Mouse (Mus musculus) liver, embryonic 18 days (tissue): ENCODE results near the gene Vmn2r55. TPM values are rescaled to one million over a fixed set of nuclear protein-coding genes. Genes with fewer than 3 reads are reported as not detected.

Experiments
- polyA plus RNA-seq: library from polyadenylated mRNA; depleted of rRNA; stranded (reverse); fragments of >200 nt; gene quantifications from 2 replicates; pipeline ENCODE4 v1.2.3, GENCODE M21; 2012; rRNA removed

Vmn2r55 gene
- polyA plus RNA-seq, result not detected in 2 replicates

DNA sequence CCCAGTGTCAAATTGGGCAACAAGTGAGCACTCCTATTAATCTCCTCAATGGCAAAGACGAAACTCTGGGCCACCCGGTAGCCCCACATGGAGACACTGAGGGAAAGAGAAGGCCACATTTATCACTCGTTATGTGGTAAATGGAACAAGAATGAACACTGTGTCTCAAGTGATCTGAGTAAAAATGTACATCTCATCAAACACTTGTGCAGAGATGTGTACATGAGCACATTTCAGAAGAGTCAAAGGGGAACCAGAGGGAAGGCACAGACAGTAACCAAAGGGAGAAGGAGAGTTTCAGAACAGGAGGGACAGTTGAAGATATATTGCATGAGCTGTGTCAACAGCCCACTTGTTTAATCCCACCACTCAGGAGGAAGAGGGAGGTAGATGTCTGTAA, at the start of gene Vmn2r55:
Gene Vmn2r55, minus strand, starts transcription at position 101 of the 400 bp plus-strand sequence.

DNA sequence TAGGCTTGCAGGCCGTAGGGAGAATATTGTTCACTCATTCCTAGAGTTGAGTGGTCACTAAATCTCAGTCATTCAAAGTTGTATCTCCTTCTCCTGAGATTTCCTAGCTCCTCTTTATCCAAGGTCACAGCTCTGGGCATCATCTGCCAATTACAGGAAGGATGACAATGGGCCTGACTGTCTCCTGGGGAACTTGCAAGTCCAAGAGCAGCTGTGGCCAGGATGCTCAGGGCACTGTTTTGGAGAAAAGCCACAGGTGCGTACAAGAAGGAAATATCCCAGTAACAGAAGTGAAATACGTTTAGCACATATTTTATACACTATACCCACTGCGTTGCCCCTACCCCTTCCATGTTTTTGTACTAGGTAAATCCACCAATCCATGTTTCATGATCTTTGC, 44.6 kb downstream of the Vmn2r55 start, which contains the start of gene Vmn2r54:
Gene Vmn2r54, minus strand, starts transcription at position 101 of the 400 bp plus-strand sequence.

DNA sequence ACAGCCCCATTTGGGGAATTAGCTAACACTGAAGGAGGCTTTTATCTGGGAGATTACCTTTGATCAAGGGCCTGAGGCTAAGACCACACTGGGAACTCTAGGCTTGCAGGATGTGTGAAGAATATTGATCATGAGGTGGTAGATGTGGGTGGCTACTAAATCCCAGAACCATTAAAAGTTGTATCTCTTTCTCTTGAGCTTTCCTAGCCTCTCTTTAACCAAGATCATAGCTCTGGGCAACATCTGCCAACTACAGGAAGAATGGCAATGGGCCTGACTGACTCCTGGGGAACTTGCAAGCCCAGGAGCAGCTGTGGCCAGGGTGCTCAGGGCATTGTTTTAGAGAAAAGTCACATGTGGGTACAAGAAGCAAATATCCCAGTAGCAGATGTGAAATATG, 76.1 kb downstream of the Vmn2r55 start, which contains the start of gene Vmn2r53:
Gene Vmn2r53, minus strand, starts transcription at position 101 of the 400 bp plus-strand sequence.

Other genes starting within 250 kb of the Vmn2r55 start
- gene Zfp606, start 206.7 kb downstream of the Vmn2r55 start, polyA plus RNA-seq, result 1.7 and 1.9 TPM in 2 replicates
- not detected in 2 replicates for gene 2900092C05Rik, start 172.5 kb downstream of the Vmn2r55 start, polyA plus RNA-seq
- gene Vmn2r53, start 76.2 kb downstream of the Vmn2r55 start, polyA plus RNA-seq, result not detected in 2 replicates
- gene Vmn2r54, start 44.7 kb downstream of the Vmn2r55 start, polyA plus RNA-seq, result not detected in 2 replicates
- gene Vmn2r56, start 50.0 kb upstream of the Vmn2r55 start, polyA plus RNA-seq, result not detected in 2 replicates
- gene Zscan18, start 118.6 kb upstream of the Vmn2r55 start, polyA plus RNA-seq, result 0.25 and 0.29 TPM in 2 replicates
- 2.2 and 2.4 TPM in 2 replicates for gene Zfp329, start 133.9 kb upstream of the Vmn2r55 start, polyA plus RNA-seq
- 5.1 and 5.6 TPM in 2 replicates for gene Zfp110, start 149.8 kb upstream of the Vmn2r55 start, polyA plus RNA-seq
- gene Zfp128, start 196.2 kb upstream of the Vmn2r55 start, polyA plus RNA-seq, result 0.75 and 0.82 TPM in 2 replicates
- gene Zscan22, start 212.8 kb upstream of the Vmn2r55 start, polyA plus RNA-seq, result 3.4 and 3.5 TPM in 2 replicates
- gene Rps5, start 237.3 kb upstream of the Vmn2r55 start, polyA plus RNA-seq, result 1,527 and 1,533 TPM in 2 replicates
- 0.13 and 0.22 TPM in 2 replicates for gene Rnf225, start 242.4 kb upstream of the Vmn2r55 start, polyA plus RNA-seq